ENCODE assay signal across 8 mouse cellular contexts in genomic region chr16:29579787-29580176, GRCm38 (mm10). TPM values are rescaled to one million over a fixed set of nuclear protein-coding genes. Genes with fewer than 3 reads are reported as not detected.
DNase-seq lines count a peak whose midpoint lies in the region; TF ChIP-seq lines count a peak whose summit lies in the region.

No protein-coding gene starts in this region.

- H3K36me3 ChIP-seq in heart, adult 2 months (ENCODE audit: control insufficient read depth, insufficient read depth, low read length), result no peaks in the 10 kb centered on the region
- no peaks in the 10 kb centered on the region for H3K36me3 ChIP-seq in hindbrain, embryonic 10.5 days

- peaks cover 3% of the 10 kb centered on the region for H3K4me1 ChIP-seq in heart, adult 2 months (ENCODE audit: control insufficient read depth, insufficient read depth, low read length)
- peaks cover 11% of the 10 kb centered on the region for H3K4me1 ChIP-seq in hindbrain, embryonic 10.5 days (replicated peaks)

- no peaks in the 10 kb centered on the region for H3K27me3 ChIP-seq in heart, adult 2 months (ENCODE audit: control insufficient read depth, insufficient read depth, low read length)
- H3K27me3 ChIP-seq in hindbrain, embryonic 10.5 days (ENCODE audit: insufficient read depth, poor library complexity, severe bottlenecking), result no peaks in the 10 kb centered on the region

- peak overlapping the region; percentile 82 for H3K9ac ChIP-seq in heart, adult 2 months (ENCODE audit: low read depth, low read length)

- no peaks in the 10 kb centered on the region for H3K79me2 ChIP-seq in heart, adult 2 months (replicated peaks; ENCODE audit: control insufficient read depth, insufficient read depth, low read length)

- DNase-seq in heart, adult 2 months, result peak in 1 of 2 experiments; percentile 22
- no peak for DNase-seq in heart, postnatal 14 days
- peak; percentile 40 for DNase-seq in 416B (ENCODE audit: low read depth)
- DNase-seq in c-Kit-positive CD71-positive TER-119-negative erythroid progenitor cells, embryonic 14.5 days (ENCODE audit: low read depth), result peak; percentile 8
- no peak for DNase-seq in hindbrain, embryonic 10.5 days (ENCODE audit: low spot score)
- peak; percentile 4 for DNase-seq in lung, postnatal 10 days
- no peak for DNase-seq in cerebellum, postnatal 14 days
- DNase-seq in cerebellum, postnatal 36 days, result no peak

- no peak for TF ChIP-seq CTCF in heart, adult 2 months (IDR thresholded peaks at IDR 0.05)

- H3K27ac ChIP-seq in heart, adult 2 months, result peak overlapping the region; percentile 79
- H3K27ac ChIP-seq in hindbrain, embryonic 10.5 days, result peak overlapping the region; percentile 93

- intact Hi-C loops in heart, adult 2 months (cut with DNase I), result loop anchor here (5.0 kb wide), 1 partner anchor 742 kb away; no protein-coding TSS in a partner anchor
- intact Hi-C loops in heart, postnatal 14 days (cut with DNase I), result loop anchor here (5.0 kb wide), 1 partner anchor 742 kb away; no protein-coding TSS in a partner anchor

- TF ChIP-seq EP300 in heart, adult 2 months (IDR thresholded peaks at IDR 0.05; ENCODE audit: insufficient read depth, low read depth, low read length), result no peak

- H3K9me3 ChIP-seq in hindbrain, embryonic 10.5 days, result no peaks in the 10 kb centered on the region

- peak overlapping the region; percentile 87 for H3K4me3 ChIP-seq in heart, adult 2 months
- peak overlapping the region; percentile 93 for H3K4me3 ChIP-seq in hindbrain, embryonic 10.5 days

- WGBS in heart, adult 2 months, result 4% methylated on average over 12 of the region's 12 CpGs
- 9% methylated on average over 12 of the region's 12 CpGs for WGBS in hindbrain, embryonic 10.5 days

- TF ChIP-seq POLR2A in heart, adult 2 months (IDR thresholded peaks at IDR 0.05; ENCODE audit: insufficient read depth, low read depth, low read length), result no peak

RNA-seq across cellular contexts. Expression of gene Opa1, which starts 0.6 kb away (rescaled TPM):
- total RNA-seq in heart, adult 2 months (2021), result 100 to 1,000 TPM; 143 to 163 TPM
- polyA plus RNA-seq in heart, adult 2 months (2012; rRNA removed), result 27.0 and 48.5 TPM in 2 replicates
- total RNA-seq in heart, postnatal 14 days (2021), result 100 to 1,000 TPM; 132 to 142 TPM
- 36.9 and 38.8 TPM in 2 replicates for polyA plus RNA-seq in hindbrain, embryonic 10.5 days (2016; fragmentation: Nextera tagmentation; extraction: Ambion mirVana)

RNA-seq across cellular contexts. Expression of gene Atp13a4, which starts 35.1 kb away (rescaled TPM):
- total RNA-seq in heart, adult 2 months (2021), result not detected
- polyA plus RNA-seq in heart, adult 2 months (2012; rRNA removed), result not detected in 2 replicates
- total RNA-seq in heart, postnatal 14 days (2021), result not detected
- polyA plus RNA-seq in hindbrain, embryonic 10.5 days (2016; fragmentation: Nextera tagmentation; extraction: Ambion mirVana), result 0.25 TPM in 1 of 2 replicates, not detected in the other

Comparison
In these comparisons a context has a peak if more than half of its experiments do, and no peak if none do; other contexts are left out.
1. DNase-seq: peak in 416B (single experiment), c-Kit-positive CD71-positive TER-119-negative erythroid progenitor cells, embryonic 14.5 days (single experiment) and lung, postnatal 10 days (single experiment); none in heart, postnatal 14 days (0 of 2), hindbrain, embryonic 10.5 days (single experiment), cerebellum, postnatal 14 days (0 of 2) and cerebellum, postnatal 36 days (0 of 2).